Mouse (Mus musculus) cerebellum, adult 2 months (tissue): ENCODE data around the gene Mtfr1l.

ENCODE experiments used
- CTCF ChIP-seq: fragments of 200-500 bp; IDR thresholded peaks from 2 replicates; pipeline ENCODE4 v1.5.1; 2011; ENCODE audit warnings: low read depth, mild to moderate bottlenecking, control low read depth, low read length, moderate library complexity, borderline replicate concordance; ENCODE audit not compliant: insufficient read depth
- POLR2A ChIP-seq: fragments of 200-500 bp; IDR thresholded peaks from 2 replicates; pipeline ENCODE4 v1.6.1; 2011; ENCODE audit warnings: low read length, control low read depth, borderline replicate concordance; ENCODE audit not compliant: insufficient read depth

- TF ChIP-seq POLR2A (no peak), CTCF (no peak)
Observed at GRCm38 (mm10) chr4:134572449-134573300, 37.5 kb upstream of the Mtfr1l start.
